ENCODE assay signal across 8 mouse cellular contexts in the genomic region with DNA sequence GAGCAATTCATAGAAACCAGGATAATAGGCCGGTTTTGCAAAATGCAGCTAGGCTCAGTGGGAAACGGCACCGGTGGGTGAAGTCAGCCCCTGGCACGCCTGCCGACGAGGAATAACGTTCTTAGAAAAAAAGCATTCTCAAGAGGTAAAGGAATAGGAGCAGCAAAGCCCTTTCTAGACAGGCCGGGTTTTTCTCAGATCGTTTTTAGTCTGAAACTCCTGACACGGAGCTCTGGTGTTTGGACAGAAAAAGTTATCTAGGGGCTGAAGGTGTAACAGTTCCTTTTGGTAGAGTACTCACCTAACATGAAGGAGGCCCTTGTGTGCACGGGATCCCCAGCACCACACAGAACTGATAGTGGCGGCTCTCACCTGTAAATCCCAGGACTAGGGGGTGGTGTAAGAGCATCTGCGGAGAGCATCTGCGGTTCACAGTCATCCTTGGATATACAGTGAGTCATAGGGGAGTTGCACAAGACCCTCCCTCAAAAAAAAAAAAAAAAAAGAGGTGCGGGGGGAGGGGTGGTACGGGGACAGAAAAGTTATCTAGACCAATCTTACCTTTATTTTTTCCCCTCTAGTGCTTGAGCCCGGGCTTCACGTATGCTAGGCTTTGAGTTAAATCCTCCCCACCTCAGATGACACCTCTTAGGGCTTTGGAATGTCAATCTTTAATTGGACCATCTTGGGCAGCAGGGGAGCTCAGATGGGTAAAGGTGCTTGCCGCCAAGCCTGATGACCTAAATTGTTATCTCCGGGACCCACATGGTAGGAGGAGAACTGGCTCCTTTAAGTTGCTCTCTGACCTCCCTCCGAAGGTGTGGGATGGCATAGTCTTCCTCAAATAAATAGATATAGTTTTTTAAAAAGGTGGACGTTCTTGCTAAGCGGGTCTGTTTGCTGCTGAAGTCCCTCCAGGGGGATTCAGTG. TPM values are rescaled to one million over a fixed set of nuclear protein-coding genes. Genes with fewer than 3 reads are reported as not detected.
DNase-seq lines count a peak whose midpoint lies in the region; ATAC-seq and TF ChIP-seq lines count a peak whose summit lies in the region.

No protein-coding gene starts in this region.

- H3K4me2 ChIP-seq in forebrain, embryonic 14.5 days (ENCODE audit: low read length) = peak overlapping the region; percentile 72
- peak overlapping the region; percentile 86 for H3K4me2 ChIP-seq in liver, embryonic 13.5 days
- peak overlapping the region; percentile 94 for H3K4me2 ChIP-seq in stomach, embryonic 15.5 days

- no peak for ATAC-seq in forebrain, embryonic 14.5 days
- peak; percentile 70 for ATAC-seq in liver, embryonic 13.5 days (ENCODE audit: low read depth)
- no peak for ATAC-seq in stomach, embryonic 15.5 days (ENCODE audit: insufficient read depth, low FRiP score, low read depth)

- H3K4me1 ChIP-seq in heart, adult 2 months (ENCODE audit: control insufficient read depth, insufficient read depth, low read length) = peaks cover 3% of the 10 kb centered on the region
- peaks cover 7% of the 10 kb centered on the region; the same call in 1 of the 2 replicates for H3K4me1 ChIP-seq in forebrain, embryonic 14.5 days (ENCODE audit: control insufficient read depth, insufficient read depth, low read length)
- peaks cover 42% of the 10 kb centered on the region for H3K4me1 ChIP-seq in liver, embryonic 13.5 days (replicated peaks)
- H3K4me1 ChIP-seq in stomach, embryonic 15.5 days = peaks cover 5% of the 10 kb centered on the region; the same call in 1 of the 2 replicates

- TF ChIP-seq POLR2A in heart, adult 2 months (IDR thresholded peaks at IDR 0.05; ENCODE audit: insufficient read depth, low read depth, low read length) = no peak

- intact Hi-C loops in heart, adult 2 months (cut with DNase I) = no loop called here
- intact Hi-C loops in heart, postnatal 25 days (cut with DNase I) = loop anchor here (5.0 kb wide), 1 partner anchor 42 kb away; no protein-coding TSS in a partner anchor
- intact Hi-C loops in left cerebral cortex, postnatal 25 days (cut with DNase I) = no loop called here

- no peak for TF ChIP-seq EP300 in heart, adult 2 months (IDR thresholded peaks at IDR 0.05; ENCODE audit: insufficient read depth, low read depth, low read length)

- no peak for TF ChIP-seq CTCF in heart, adult 2 months (IDR thresholded peaks at IDR 0.05)

- H3K4me3 ChIP-seq in heart, adult 2 months = peak overlapping the region; percentile 73
- H3K4me3 ChIP-seq in forebrain, embryonic 14.5 days (ENCODE audit: low read depth, low read length) = peak overlapping the region; percentile 71
- peak overlapping the region; percentile 86 for H3K4me3 ChIP-seq in liver, embryonic 13.5 days (replicated peaks)
- peak overlapping the region; percentile 78 for H3K4me3 ChIP-seq in stomach, embryonic 15.5 days (replicated peaks)

- no peaks in the 10 kb centered on the region for H3K36me3 ChIP-seq in heart, adult 2 months (ENCODE audit: control insufficient read depth, insufficient read depth, low read length)
- H3K36me3 ChIP-seq in forebrain, embryonic 14.5 days (ENCODE audit: control insufficient read depth, insufficient read depth, low read length) = peaks cover 29% of the 10 kb centered on the region
- H3K36me3 ChIP-seq in liver, embryonic 13.5 days = peaks cover 39% of the 10 kb centered on the region
- H3K36me3 ChIP-seq in stomach, embryonic 15.5 days = no peaks in the 10 kb centered on the region

- 46% methylated on average over 23 of the region's 23 CpGs for WGBS in heart, adult 2 months
- WGBS in forebrain, embryonic 14.5 days = 32% methylated on average over 23 of the region's 23 CpGs
- WGBS in liver, embryonic 13.5 days (ENCODE audit: insufficient replicate concordance) = 15% methylated on average over 23 of the region's 23 CpGs
- WGBS in stomach, embryonic 15.5 days = 29% methylated on average over 23 of the region's 23 CpGs

- peak overlapping the region; percentile 86 for H3K27ac ChIP-seq in heart, adult 2 months
- no peak overlapping the region for H3K27ac ChIP-seq in forebrain, embryonic 14.5 days (ENCODE audit: low read depth, low read length)
- peak overlapping the region; percentile 66 for H3K27ac ChIP-seq in liver, embryonic 13.5 days
- H3K27ac ChIP-seq in stomach, embryonic 15.5 days = no peak overlapping the region

- no peaks in the 10 kb centered on the region for H3K27me3 ChIP-seq in heart, adult 2 months (ENCODE audit: control insufficient read depth, insufficient read depth, low read length)
- no peaks in the 10 kb centered on the region for H3K27me3 ChIP-seq in forebrain, embryonic 14.5 days (replicated peaks; ENCODE audit: control insufficient read depth, insufficient read depth, low read length)
- H3K27me3 ChIP-seq in liver, embryonic 13.5 days = 0 out of 2 replicates have a peak, but pooled peaks cover 5% of the 10 kb centered on the region
- no peaks in the 10 kb centered on the region for H3K27me3 ChIP-seq in stomach, embryonic 15.5 days (replicated peaks)

- peak overlapping the region; percentile 80; the same call in 1 of the 2 replicates for H3K9ac ChIP-seq in heart, adult 2 months (ENCODE audit: low read depth, low read length)
- H3K9ac ChIP-seq in forebrain, embryonic 14.5 days (ENCODE audit: low read length) = peak overlapping the region; percentile 76
- H3K9ac ChIP-seq in liver, embryonic 13.5 days = peak overlapping the region; percentile 89
- peak overlapping the region; percentile 66 for H3K9ac ChIP-seq in stomach, embryonic 15.5 days

- H3K9me3 ChIP-seq in forebrain, embryonic 14.5 days (replicated peaks; ENCODE audit: control insufficient read depth, low read length) = no peaks in the 10 kb centered on the region
- H3K9me3 ChIP-seq in liver, embryonic 13.5 days (replicated peaks) = no peaks in the 10 kb centered on the region
- H3K9me3 ChIP-seq in stomach, embryonic 15.5 days = no peaks in the 10 kb centered on the region

- DNase-seq in heart, adult 2 months = no peak
- DNase-seq in heart, postnatal 25 days (ENCODE audit: low spot score) = no peak
- DNase-seq in ES-CJ7 (ENCODE audit: low read depth, low spot score) = peak; percentile 9
- peak; percentile 19 for DNase-seq in forebrain, embryonic 14.5 days (ENCODE audit: low spot score)
- DNase-seq in liver, embryonic 13.5 days = peak; percentile 48
- DNase-seq in thymus, postnatal 10 days (ENCODE audit: low spot score in 2 of 2) = no peak
- no peak for DNase-seq in left cerebral cortex, postnatal 25 days (ENCODE audit: low spot score in 2 of 2)

- H3K79me2 ChIP-seq in heart, adult 2 months (replicated peaks; ENCODE audit: control insufficient read depth, insufficient read depth, low read length) = no peaks in the 10 kb centered on the region

RNA-seq across cellular contexts. Expression of a gene that starts 1.0 kb away (rescaled TPM):
- 1 to 10 TPM; 7.6 to 8.2 TPM for total RNA-seq in heart, adult 2 months (2021)
- polyA plus RNA-seq in heart, adult 2 months (2012; rRNA removed) = 9.7 and 12.2 TPM in 2 replicates
- total RNA-seq in heart, postnatal 25 days (2021) = 1 to 10 TPM; 7.6 to 8.2 TPM
- 9.7 and 11.2 TPM in 2 replicates for polyA plus RNA-seq in forebrain, embryonic 14.5 days (2014; fragmentation: Nextera tagmentation; extraction: Ambion mirVana)
- 8.8 and 9.2 TPM in 2 replicates for polyA plus RNA-seq in liver, embryonic 13.5 days (2015; fragmentation: Nextera tagmentation; extraction: Ambion mirVana)
- polyA plus RNA-seq in stomach, embryonic 15.5 days (2015; fragmentation: Nextera tagmentation; extraction: Ambion mirVana) = 10.4 and 11.3 TPM in 2 replicates
- 10 to 100 TPM; 26.4 to 32.7 TPM for total RNA-seq in left cerebral cortex, postnatal 25 days (2021)

Comparison
In these comparisons a context has a peak if more than half of its experiments do, and no peak if none do; other contexts are left out.
1. DNase-seq: peak in ES-CJ7 (single experiment), forebrain, embryonic 14.5 days (single experiment) and liver, embryonic 13.5 days (single experiment); none in heart, adult 2 months (0 of 2), heart, postnatal 25 days (single experiment), thymus, postnatal 10 days (0 of 2) and left cerebral cortex, postnatal 25 days (0 of 2).
2. H3K27ac ChIP-seq: peak in heart, adult 2 months (single experiment) and liver, embryonic 13.5 days (single experiment); none in forebrain, embryonic 14.5 days (single experiment) and stomach, embryonic 15.5 days (single experiment).
3. Peak in every context shown above with its lines, with median percentiles within 50 percentile points of each other: H3K4me3 ChIP-seq, H3K9ac ChIP-seq and H3K4me2 ChIP-seq.